Comparison of ENCODE assay signal across 13 mouse cellular contexts in genomic region chr11:79373031-79373430, GRCm38 (mm10). TPM values are rescaled to one million over a fixed set of nuclear protein-coding genes. Genes with fewer than 3 reads are reported as not detected.
DNase-seq lines count a peak whose midpoint lies in the region; ATAC-seq and TF ChIP-seq lines count a peak whose summit lies in the region.
"Had no signal": no experiment of that assay in that cellular context is flagged by ENCODE, and none has a peak within 500 bp of the region (broad histone marks: within the 10 kb centered on the region; RNA-seq: fewer than 3 reads in every experiment).

No protein-coding gene starts in this region.

- TF ChIP-seq CTCF in layer of hippocampus, adult 2 months (conservative IDR thresholded peaks at IDR 0.05), result peak; percentile 62
- TF ChIP-seq CTCF in ES-Bruce4 (IDR thresholded peaks at IDR 0.05; ENCODE audit: low read depth, low read length), result peak; percentile 35

- H3K9ac ChIP-seq in ES-Bruce4 (ENCODE audit: low read depth, poor library complexity, severe bottlenecking), result no peak overlapping the region
- H3K9ac ChIP-seq: forebrain, embryonic 13.5 days; stomach, embryonic 15.5 days had no signal

- H3K9me3 ChIP-seq in ES-Bruce4 (replicated peaks; ENCODE audit: control insufficient read depth, insufficient read depth, low read length, poor library complexity, severe bottlenecking), result no peaks in the 10 kb centered on the region
- H3K9me3 ChIP-seq: embryonic facial prominence, embryonic 10.5 days; forebrain, embryonic 13.5 days; stomach, embryonic 15.5 days had no signal

- no peak for TF ChIP-seq EP300 in ES-Bruce4 (IDR thresholded peaks at IDR 0.05; ENCODE audit: insufficient read depth, low read depth, low read length)

- H3K27me3 ChIP-seq in ES-Bruce4 (ENCODE audit: control insufficient read depth, insufficient read depth, low read length, poor library complexity, severe bottlenecking), result no peaks in the 10 kb centered on the region
- H3K27me3 ChIP-seq: forebrain, embryonic 13.5 days; stomach, embryonic 15.5 days had no signal

- no peak overlapping the region for H3K4me3 ChIP-seq in layer of hippocampus, adult 2 months
- no peak overlapping the region for H3K4me3 ChIP-seq in ES-Bruce4 (ENCODE audit: low read depth, low read length)
- H3K4me3 ChIP-seq: embryonic facial prominence, embryonic 10.5 days; forebrain, embryonic 13.5 days; stomach, embryonic 15.5 days had no signal

- no peaks in the 10 kb centered on the region for H3K4me1 ChIP-seq in ES-Bruce4 (ENCODE audit: control insufficient read depth, insufficient read depth, low read length)
- H3K4me1 ChIP-seq: embryonic facial prominence, embryonic 10.5 days; forebrain, embryonic 13.5 days; stomach, embryonic 15.5 days had no signal

- H3K36me3 ChIP-seq in ES-Bruce4 (ENCODE audit: control insufficient read depth, insufficient read depth, low read length, poor library complexity, severe bottlenecking), result no peaks in the 10 kb centered on the region
- H3K36me3 ChIP-seq: stomach, embryonic 15.5 days had no signal

- no peak for ATAC-seq in inflammation-experienced regulatory T-cells, adult 6 months
- ATAC-seq: activated CD4-positive, CD25-positive, alpha-beta regulatory T cell, adult 4 months; forebrain, embryonic 13.5 days had no signal

- no peak overlapping the region for H3K27ac ChIP-seq in layer of hippocampus, adult 2 months
- no peak overlapping the region for H3K27ac ChIP-seq in ES-Bruce4 (ENCODE audit: insufficient read depth, low read length)
- H3K27ac ChIP-seq: embryonic facial prominence, embryonic 10.5 days; forebrain, embryonic 13.5 days; stomach, embryonic 15.5 days had no signal

- TF ChIP-seq POLR2A in ES-Bruce4 (IDR thresholded peaks at IDR 0.05; ENCODE audit: insufficient read depth, low read length), result no peak

- no peak for DNase-seq in layer of hippocampus, adult 2 months (ENCODE audit: low spot score in 2 of 2)
- no peak for DNase-seq in layer of hippocampus, postnatal 10 days (ENCODE audit: low spot score in 2 of 2)
- DNase-seq in A20 (ENCODE audit: low read depth, low spot score), result peak; percentile 41
- peak; percentile 9 for DNase-seq in naive thymus-derived CD4-positive, alpha-beta T cell, adult 2 months (ENCODE audit: low read depth)
- no peak for DNase-seq in cerebellum, postnatal 25 days
- DNase-seq: gastrocnemius, postnatal 36 days; heart, postnatal 36 days had no signal

RNA-seq across cellular contexts. Expression of gene Nf1, which starts 33.5 kb away (rescaled TPM):
- total RNA-seq in layer of hippocampus, adult 2 months (2021), result 100 to 1,000 TPM; 106 to 115 TPM
- total RNA-seq in layer of hippocampus, postnatal 10 days (2021), result 100 to 1,000 TPM; 118 to 122 TPM
- 36.1 and 39.6 TPM in 2 replicates for polyA plus RNA-seq in ES-Bruce4 (2011; ENCODE audit: insufficient read depth, insufficient read length, low read depth, missing spikeins)
- 1 to 10 TPM; 2.0 to 2.7 (median 2.4) TPM for polyA plus RNA-seq in inflammation-experienced regulatory T-cells, adult 6 months (2017; shearing (Covaris generic))

Comparison
In these comparisons a context has a peak if more than half of its experiments do, and no peak if none do; other contexts are left out.
1. DNase-seq: peak in A20 (single experiment) and naive thymus-derived CD4-positive, alpha-beta T cell, adult 2 months (single experiment); none in layer of hippocampus, adult 2 months (0 of 2), layer of hippocampus, postnatal 10 days (0 of 2) and cerebellum, postnatal 25 days (0 of 2).